ENCODE assay signal across 29 mouse cellular contexts in the genomic region with DNA sequence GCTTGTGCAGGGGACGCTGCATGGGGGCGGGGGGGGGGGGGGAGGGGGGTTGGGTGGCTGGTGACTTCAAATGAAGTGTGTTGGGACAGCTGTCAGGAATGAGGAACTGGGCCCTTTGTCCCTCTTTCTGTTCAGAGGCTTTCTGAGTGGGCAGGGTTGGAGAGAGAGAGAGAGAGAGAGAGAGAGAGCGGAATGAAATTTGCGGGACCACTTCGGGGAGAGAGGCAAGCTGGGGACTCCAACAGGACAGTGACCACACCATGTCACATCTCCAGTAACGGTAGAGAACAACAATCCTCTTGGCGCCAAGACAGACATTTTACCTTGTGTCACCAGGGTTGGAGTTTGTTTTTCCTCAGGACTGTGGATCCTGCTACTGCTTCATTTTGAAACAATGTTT. TPM values are rescaled to one million over a fixed set of nuclear protein-coding genes. Genes with fewer than 3 reads are reported as not detected.
DNase-seq lines count a peak whose midpoint lies in the region; ATAC-seq and TF ChIP-seq lines count a peak whose summit lies in the region.
"Had no signal": no experiment of that assay in that cellular context is flagged by ENCODE, and none has a peak within 500 bp of the region (broad histone marks: within the 10 kb centered on the region; RNA-seq: fewer than 3 reads in every experiment).

No protein-coding gene starts in this region.

- no peak overlapping the region for H3K9ac ChIP-seq in lung, postnatal 0 days (replicated peaks; ENCODE audit: low read depth)
- H3K9ac ChIP-seq in ES-Bruce4 (ENCODE audit: low read depth, poor library complexity, severe bottlenecking), result no peak overlapping the region
- H3K9ac ChIP-seq in forebrain, embryonic 13.5 days, result no peak overlapping the region
- H3K9ac ChIP-seq: embryonic facial prominence, embryonic 13.5 days; forebrain, embryonic 12.5 days; heart, embryonic 12.5 days; heart, embryonic 15.5 days; hindbrain, embryonic 13.5 days; intestine, embryonic 15.5 days had no signal

- no peak overlapping the region for H3K4me2 ChIP-seq in lung, postnatal 0 days (replicated peaks; ENCODE audit: low read depth, low read length)
- H3K4me2 ChIP-seq in forebrain, embryonic 13.5 days, result no peak overlapping the region
- H3K4me2 ChIP-seq: embryonic facial prominence, embryonic 13.5 days; forebrain, embryonic 12.5 days; heart, embryonic 12.5 days; heart, embryonic 15.5 days; hindbrain, embryonic 13.5 days; intestine, embryonic 15.5 days had no signal

- no peak for TF ChIP-seq CTCF in lung, postnatal 0 days (IDR thresholded peaks at IDR 0.05)
- no peak for TF ChIP-seq CTCF in ES-Bruce4 (IDR thresholded peaks at IDR 0.05; ENCODE audit: low read depth, low read length)

- H3K27ac ChIP-seq in lung, postnatal 0 days (ENCODE audit: low read length), result no peak overlapping the region
- peak overlapping the region; percentile 38; the same call in 1 of the 2 replicates for H3K27ac ChIP-seq in ES-Bruce4 (ENCODE audit: insufficient read depth, low read length)
- H3K27ac ChIP-seq in forebrain, embryonic 13.5 days, result no peak overlapping the region
- H3K27ac ChIP-seq: embryonic facial prominence, embryonic 10.5 days; embryonic facial prominence, embryonic 13.5 days; forebrain, embryonic 12.5 days; gastrocnemius, adult 2 months; heart, embryonic 15.5 days; hindbrain, embryonic 10.5 days; intestine, embryonic 15.5 days had no signal

- 46% methylated on average over 6 of the region's 7 CpGs for WGBS in lung, postnatal 0 days
- 55% methylated on average over 6 of the region's 7 CpGs for WGBS in forebrain, embryonic 13.5 days

- TF ChIP-seq EP300 in lung, postnatal 0 days (IDR thresholded peaks at IDR 0.05), result no peak
- TF ChIP-seq EP300 in ES-Bruce4 (IDR thresholded peaks at IDR 0.05; ENCODE audit: insufficient read depth, low read depth, low read length), result no peak

- no peak overlapping the region for H3K4me3 ChIP-seq in lung, postnatal 0 days (ENCODE audit: low read depth, low read length)
- H3K4me3 ChIP-seq in ES-Bruce4 (ENCODE audit: low read depth, low read length), result no peak overlapping the region
- H3K4me3 ChIP-seq in forebrain, embryonic 13.5 days, result no peak overlapping the region
- H3K4me3 ChIP-seq: embryonic facial prominence, embryonic 10.5 days; embryonic facial prominence, embryonic 13.5 days; erythroblast, embryonic 14.5 days; forebrain, embryonic 12.5 days; gastrocnemius, adult 2 months; heart, embryonic 12.5 days; heart, embryonic 15.5 days; hindbrain, embryonic 10.5 days; hindbrain, embryonic 13.5 days; intestine, embryonic 15.5 days had no signal

- no peak for TF ChIP-seq POLR2A in ES-Bruce4 (IDR thresholded peaks at IDR 0.05; ENCODE audit: insufficient read depth, low read length)

- DNase-seq in lung, postnatal 0 days (ENCODE audit: low spot score), result peak; percentile 24
- DNase-seq in lung, postnatal 4 days, result no peak
- peak; percentile 3 for DNase-seq in thymus, postnatal 4 days
- DNase-seq in thymus, postnatal 25 days, result no peak
- DNase-seq in gastrocnemius, postnatal 10 days, result no peak
- DNase-seq: adrenal gland, adult 8-10 months; cerebellum, adult 11 months; cerebellum, adult 2 months; cerebellum, adult 9-11 months; cerebellum, postnatal 25 days; embryo, embryonic 11 days; gastrocnemius, adult 2 months; gastrocnemius, postnatal 25 days; heart, postnatal 10 days; heart, postnatal 36 days; kidney, adult 11 months had no signal

- no peaks in the 10 kb centered on the region for H3K36me3 ChIP-seq in lung, postnatal 0 days (ENCODE audit: insufficient read depth, low read length)
- H3K36me3 ChIP-seq in ES-Bruce4 (ENCODE audit: control insufficient read depth, insufficient read depth, low read length, poor library complexity, severe bottlenecking), result peaks cover 12% of the 10 kb centered on the region
- 0 out of 2 replicates have a peak, but pooled peaks cover 7% of the 10 kb centered on the region for H3K36me3 ChIP-seq in forebrain, embryonic 13.5 days (ENCODE audit: poor library complexity, severe bottlenecking)
- H3K36me3 ChIP-seq: embryonic facial prominence, embryonic 13.5 days; heart, embryonic 15.5 days; hindbrain, embryonic 13.5 days; intestine, embryonic 15.5 days had no signal

- no peaks in the 10 kb centered on the region for H3K9me3 ChIP-seq in lung, postnatal 0 days (ENCODE audit: low read length)
- H3K9me3 ChIP-seq in ES-Bruce4 (replicated peaks; ENCODE audit: control insufficient read depth, insufficient read depth, low read length, poor library complexity, severe bottlenecking), result no peaks in the 10 kb centered on the region
- H3K9me3 ChIP-seq in forebrain, embryonic 13.5 days (replicated peaks), result no peaks in the 10 kb centered on the region
- H3K9me3 ChIP-seq: embryonic facial prominence, embryonic 10.5 days; embryonic facial prominence, embryonic 13.5 days; forebrain, embryonic 12.5 days; heart, embryonic 12.5 days; heart, embryonic 15.5 days; hindbrain, embryonic 10.5 days; hindbrain, embryonic 13.5 days; intestine, embryonic 15.5 days had no signal

- no peaks in the 10 kb centered on the region for H3K4me1 ChIP-seq in lung, postnatal 0 days (ENCODE audit: insufficient read depth, low read depth, low read length)
- H3K4me1 ChIP-seq in ES-Bruce4 (ENCODE audit: control insufficient read depth, insufficient read depth, low read length), result no peaks in the 10 kb centered on the region
- 0 out of 2 replicates have a peak, but pooled peaks cover 3% of the 10 kb centered on the region for H3K4me1 ChIP-seq in forebrain, embryonic 13.5 days
- H3K4me1 ChIP-seq: embryonic facial prominence, embryonic 10.5 days; embryonic facial prominence, embryonic 13.5 days; heart, embryonic 12.5 days; heart, embryonic 15.5 days; hindbrain, embryonic 13.5 days; intestine, embryonic 15.5 days had no signal

- no peak for ATAC-seq in lung, postnatal 0 days
- ATAC-seq in forebrain, embryonic 13.5 days, result no peak
- ATAC-seq: forebrain, embryonic 16.5 days; hindbrain, embryonic 16.5 days; intestine, embryonic 15.5 days had no signal

- no peaks in the 10 kb centered on the region for H3K27me3 ChIP-seq in lung, postnatal 0 days (replicated peaks; ENCODE audit: insufficient read depth, low read length)
- no peaks in the 10 kb centered on the region for H3K27me3 ChIP-seq in ES-Bruce4 (ENCODE audit: control insufficient read depth, insufficient read depth, low read length, poor library complexity, severe bottlenecking)
- peaks cover 5% of the 10 kb centered on the region; the same call in 1 of the 2 replicates for H3K27me3 ChIP-seq in forebrain, embryonic 13.5 days
- H3K27me3 ChIP-seq: embryonic facial prominence, embryonic 13.5 days; heart, embryonic 15.5 days; intestine, embryonic 15.5 days had no signal

RNA-seq across cellular contexts. Expression of a gene that starts 15.4 kb away (rescaled TPM):
- 22.9 and 28.4 TPM in 2 replicates for polyA plus RNA-seq in lung, postnatal 0 days (2015; fragmentation: Nextera tagmentation; extraction: Ambion mirVana)
- 34.6 and 42.1 TPM in 2 replicates for polyA plus RNA-seq in ES-Bruce4 (2011; ENCODE audit: insufficient read depth, insufficient read length, low read depth, missing spikeins)
- total RNA-seq in gastrocnemius, postnatal 10 days (2021), result 10 to 100 TPM; 10.7 to 13.3 TPM
- 44.3 and 50.6 TPM in 2 replicates for polyA plus RNA-seq in forebrain, embryonic 13.5 days (2015; fragmentation: Nextera tagmentation; extraction: Ambion mirVana)

Comparison
In these comparisons a context has a peak if more than half of its experiments do, and no peak if none do; other contexts are left out.
1. DNase-seq: peak in lung, postnatal 0 days (single experiment) and thymus, postnatal 4 days (single experiment); none in lung, postnatal 4 days (0 of 2), thymus, postnatal 25 days (single experiment) and gastrocnemius, postnatal 10 days (single experiment).